Mouse (Mus musculus) kidney, embryonic 14.5 days (tissue): ENCODE measurements at regions not wholly inside any gene's neighbourhood (a gene's known extent, or its start where the extent isn't known, plus 50 kb on each side); places are given as distances from the start of the nearest gene placed in this dataset.

ENCODE experiments used
- ATAC-seq: fragments of 200-750 bp; cut with Nextera tagmentation; 2 replicates; pipeline ENCODE4 v1.8.0; 2017; ENCODE audit warnings: moderate number of reproducible peaks, mild to moderate bottlenecking, moderate TSS enrichment, moderate library complexity; ENCODE audit not compliant: low FRiP score, low TSS enrichment
- H3K27ac ChIP-seq: fragments of 300-500 bp; sonication (generic); 2 replicates; pipeline ENCODE4 v1.5.1; 2014; ENCODE audit warnings: low read depth, mild to moderate bottlenecking, low read length, moderate library complexity, mixed read lengths
- H3K27me3 ChIP-seq: fragments of 300-500 bp; sonication (generic); 2 replicates; pipeline ENCODE4 v1.6.1; 2014; ENCODE audit warnings: mild to moderate bottlenecking, low read length; ENCODE audit not compliant: control insufficient read depth, insufficient read depth
- H3K36me3 ChIP-seq: fragments of 300-500 bp; sonication (generic); 2 replicates; pipeline ENCODE4 v1.6.1; 2014; ENCODE audit warnings: low read length, mixed read lengths; ENCODE audit not compliant: control insufficient read depth, insufficient read depth
- H3K4me1 ChIP-seq: fragments of 300-500 bp; sonication (generic); 2 replicates; pipeline ENCODE4 v1.6.1; 2014; ENCODE audit warnings: low read length, mixed read lengths; ENCODE audit not compliant: control insufficient read depth, insufficient read depth
- H3K4me2 ChIP-seq: fragments of 300-500 bp; sonication (generic); replicated peaks from 2 replicates; pipeline ENCODE4 v1.6.1; 2014; ENCODE audit warnings: low read depth, mild to moderate bottlenecking, low read length
- H3K4me3 ChIP-seq: fragments of 300-500 bp; sonication (generic); 2 replicates; pipeline ENCODE4 v1.5.1; 2014; ENCODE audit warnings: mild to moderate bottlenecking, low read length
- H3K9ac ChIP-seq: fragments of 300-500 bp; sonication (generic); 2 replicates; pipeline ENCODE4 v1.6.1; 2014; ENCODE audit warnings: low read depth, mild to moderate bottlenecking, low read length, moderate library complexity
- H3K9me3 ChIP-seq: fragments of 300-500 bp; sonication (generic); 2 replicates; pipeline ENCODE4 v1.6.1; 2016; ENCODE audit warnings: low read length; ENCODE audit not compliant: control insufficient read depth
- WGBS: fragments of 180-500 bp; shearing (Covaris S2); extraction: QIAGEN DNeasy Blood & Tissue Kit; methylation state at CpG from one replicate; pipeline ENCODE4 v1.1.7; 2014; 5-methylcytosine and 5-hydroxymethylcytosine counted together

DNA sequence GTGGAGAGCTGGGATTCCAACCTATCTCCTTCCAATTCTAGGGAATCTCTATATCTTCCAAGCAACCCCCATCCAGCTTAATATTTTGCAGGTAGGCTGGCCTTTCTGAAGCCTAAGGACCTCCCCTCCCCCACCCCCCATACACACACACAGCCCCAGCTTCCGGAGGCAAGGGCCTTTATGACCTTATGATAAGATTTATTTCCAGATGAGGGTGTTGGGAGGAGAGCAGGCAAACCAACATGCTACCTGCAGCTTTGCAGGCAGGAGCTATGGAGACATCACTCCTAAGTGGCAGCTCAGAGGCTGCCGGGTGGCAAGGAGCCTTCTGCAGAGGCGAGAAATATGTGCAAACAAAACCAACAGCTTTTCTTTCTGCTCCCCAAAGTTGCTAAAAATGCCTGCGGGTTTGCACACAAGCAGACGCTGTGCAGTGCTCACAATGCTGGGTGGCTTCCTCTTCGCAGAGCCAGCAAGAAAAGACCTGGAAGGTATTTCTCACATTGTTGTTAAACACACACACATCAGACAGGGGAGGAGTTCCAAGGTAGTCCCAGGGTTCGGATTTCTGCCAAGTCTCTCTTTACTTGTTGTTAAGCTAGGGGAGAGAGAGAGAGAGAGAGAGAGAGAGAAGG is 145.2 kb upstream of the Jun start:
- peaks cover 11% of the 10 kb centered on the region; the same call in 1 of the 2 replicates for H3K4me1 ChIP-seq
- WGBS: 28% methylated on average over 7 of the region's 7 CpGs
- no peak overlapping the region for H3K27ac ChIP-seq
- peak; percentile 32; the same call in 1 of the 2 replicates for ATAC-seq
- no peak overlapping the region for H3K9ac ChIP-seq
- no peaks in the 10 kb centered on the region for H3K9me3 ChIP-seq
- H3K27me3 ChIP-seq: no peaks in the 10 kb centered on the region
- H3K4me2 ChIP-seq: no peak overlapping the region
- no peak overlapping the region for H3K4me3 ChIP-seq
- no peaks in the 10 kb centered on the region for H3K36me3 ChIP-seq

DNA sequence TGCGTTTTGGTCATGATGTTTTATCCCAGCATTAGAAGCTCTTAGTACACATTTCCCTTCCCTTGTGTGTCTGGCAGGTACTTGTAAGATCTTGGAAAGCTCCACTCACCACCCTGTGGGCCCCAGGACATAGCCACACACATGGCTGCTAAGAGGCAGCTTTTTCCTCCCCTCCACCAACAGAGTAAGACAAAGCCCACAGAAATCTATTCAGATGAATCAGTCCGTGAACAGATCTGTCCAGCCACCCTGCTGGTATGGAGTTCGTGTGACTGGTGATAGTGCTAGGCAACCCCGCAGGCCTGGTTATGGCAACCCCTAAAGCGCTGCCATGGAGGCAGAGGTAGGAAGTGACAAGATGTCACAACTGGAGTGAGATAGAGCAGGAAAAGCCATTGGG is 147.4 kb upstream of the Jun start:
- Histone ChIP-seq H3K9ac (no peak overlapping the region), H3K27me3 (no peaks in the 10 kb centered on the region), H3K27ac (no peak overlapping the region), H3K4me1 (peaks cover 11% of the 10 kb centered on the region; the same call in 1 of the 2 replicates), H3K4me2 (no peak overlapping the region), H3K36me3 (no peaks in the 10 kb centered on the region), H3K4me3 (no peak overlapping the region), H3K9me3 (no peaks in the 10 kb centered on the region)
- no peak for ATAC-seq
- WGBS: 87% methylated on average over 5 of the region's 5 CpGs

DNA sequence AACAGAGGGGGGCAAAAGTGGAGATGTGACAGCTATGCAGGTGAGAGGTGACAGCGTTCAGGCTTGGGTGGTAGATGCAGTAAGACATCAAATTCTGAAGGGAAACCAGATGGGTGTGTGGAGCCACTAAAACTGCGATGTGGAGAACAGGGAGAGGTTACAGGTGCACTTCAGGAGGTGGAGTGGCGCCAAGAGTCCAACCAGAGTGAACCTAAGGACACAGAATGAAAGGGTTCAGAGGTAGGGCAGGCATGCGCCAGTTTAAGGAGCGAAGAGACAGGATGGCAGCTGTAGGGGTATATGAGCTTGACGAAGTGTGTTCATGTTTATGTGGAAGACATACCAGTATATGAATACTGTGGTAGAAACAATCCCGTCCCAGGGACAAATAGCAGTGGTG is 148.1 kb upstream of the Jun start:
- Histone ChIP-seq H3K9ac (no peak overlapping the region), H3K4me2 (no peak overlapping the region), H3K4me1 (peaks cover 11% of the 10 kb centered on the region; the same call in 1 of the 2 replicates), H3K9me3 (no peaks in the 10 kb centered on the region), H3K4me3 (no peak overlapping the region), H3K36me3 (no peaks in the 10 kb centered on the region), H3K27ac (no peak overlapping the region), H3K27me3 (no peaks in the 10 kb centered on the region)
- 89% methylated on average over 7 of the region's 7 CpGs for WGBS
- ATAC-seq: no peak

DNA sequence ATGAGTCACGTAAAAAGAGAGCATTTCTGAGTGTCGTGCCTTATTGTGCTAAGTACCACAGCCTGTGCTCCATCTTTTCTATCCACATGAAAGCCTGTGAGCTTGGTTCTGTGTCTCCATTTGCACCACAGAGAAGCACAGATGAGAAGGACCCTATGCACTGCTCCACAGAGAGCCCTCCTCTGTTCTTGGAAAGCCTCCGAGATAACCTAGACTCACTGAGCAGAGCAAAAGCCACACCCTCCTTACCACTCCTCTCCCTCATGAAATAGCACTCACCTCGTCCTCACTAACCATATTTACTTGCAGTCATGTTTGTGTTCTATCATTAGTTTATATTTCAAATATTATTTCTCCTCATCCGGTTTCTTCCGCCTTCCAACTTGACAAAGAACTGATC is 150.5 kb upstream of the Jun start:
- H3K27ac ChIP-seq: no peak overlapping the region
- H3K4me3 ChIP-seq: no peak overlapping the region
- no peaks in the 10 kb centered on the region for H3K36me3 ChIP-seq
- H3K4me2 ChIP-seq: no peak overlapping the region
- no peaks in the 10 kb centered on the region for H3K27me3 ChIP-seq
- 0 out of 2 replicates have a peak, but pooled peaks cover 5% of the 10 kb centered on the region for H3K4me1 ChIP-seq
- H3K9ac ChIP-seq: no peak overlapping the region
- no peak for ATAC-seq
- H3K9me3 ChIP-seq: no peaks in the 10 kb centered on the region
- WGBS: 92% methylated on average over 6 of the region's 6 CpGs

DNA sequence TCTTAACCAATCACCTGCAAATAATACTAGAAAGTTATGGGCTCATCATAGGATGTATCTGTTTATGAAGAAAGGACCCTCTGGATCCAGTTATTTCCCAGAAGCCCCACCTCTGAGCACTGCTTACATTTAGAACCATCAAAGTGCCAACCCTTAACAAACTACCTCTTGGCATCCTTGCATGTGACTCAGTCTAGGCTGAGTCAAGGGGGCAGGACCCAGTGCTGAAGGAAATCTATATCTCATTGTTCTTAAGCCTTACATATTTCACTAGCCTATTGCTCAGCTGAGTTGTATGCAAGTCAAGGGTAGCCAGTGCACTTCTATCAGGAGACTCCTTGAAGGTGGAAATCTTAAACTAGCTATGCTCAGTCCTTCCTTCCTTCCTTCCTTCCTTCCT is 151.6 kb upstream of the Jun start:
- H3K9me3 ChIP-seq: no peaks in the 10 kb centered on the region
- ATAC-seq: no peak

DNA sequence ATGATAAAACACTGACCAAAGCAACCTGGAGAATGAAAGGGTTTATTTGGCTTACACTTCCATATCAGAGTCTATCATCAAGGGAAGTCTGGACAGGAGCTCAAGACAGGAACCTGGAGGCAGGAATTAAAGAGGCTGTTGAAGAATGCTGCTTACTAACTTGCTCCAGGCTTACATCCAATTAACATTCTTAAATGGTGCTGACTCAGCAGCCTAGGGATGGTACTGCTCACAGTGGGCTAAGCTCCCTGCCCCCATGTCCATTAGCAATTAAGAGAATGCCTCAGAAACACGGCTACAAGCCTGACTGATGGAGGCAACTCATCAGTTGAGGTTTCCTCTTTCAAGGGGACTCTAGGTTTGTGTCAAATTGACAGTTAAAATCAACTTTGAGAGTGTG is 153.3 kb upstream of the Jun start:
- Histone ChIP-seq H3K27me3 (no peaks in the 10 kb centered on the region), H3K36me3 (no peaks in the 10 kb centered on the region), H3K4me2 (no peak overlapping the region), H3K9ac (no peak overlapping the region), H3K9me3 (no peaks in the 10 kb centered on the region), H3K4me1 (0 out of 2 replicates have a peak, but pooled peaks cover 5% of the 10 kb centered on the region), H3K27ac (no peak overlapping the region), H3K4me3 (no peak overlapping the region)
- no peak for ATAC-seq
- 54% methylated on average over 1 of the region's 1 CpGs for WGBS

More for the DNA sequence above, 151.6 kb upstream of the Jun start:
- no peaks in the 10 kb centered on the region for H3K27me3 ChIP-seq
- no peak overlapping the region for H3K27ac ChIP-seq
- no peaks in the 10 kb centered on the region for H3K36me3 ChIP-seq
- no peak overlapping the region for H3K9ac ChIP-seq
- H3K4me3 ChIP-seq: no peak overlapping the region
- H3K4me2 ChIP-seq: no peak overlapping the region
- 0 out of 2 replicates have a peak, but pooled peaks cover 5% of the 10 kb centered on the region for H3K4me1 ChIP-seq

DNA sequence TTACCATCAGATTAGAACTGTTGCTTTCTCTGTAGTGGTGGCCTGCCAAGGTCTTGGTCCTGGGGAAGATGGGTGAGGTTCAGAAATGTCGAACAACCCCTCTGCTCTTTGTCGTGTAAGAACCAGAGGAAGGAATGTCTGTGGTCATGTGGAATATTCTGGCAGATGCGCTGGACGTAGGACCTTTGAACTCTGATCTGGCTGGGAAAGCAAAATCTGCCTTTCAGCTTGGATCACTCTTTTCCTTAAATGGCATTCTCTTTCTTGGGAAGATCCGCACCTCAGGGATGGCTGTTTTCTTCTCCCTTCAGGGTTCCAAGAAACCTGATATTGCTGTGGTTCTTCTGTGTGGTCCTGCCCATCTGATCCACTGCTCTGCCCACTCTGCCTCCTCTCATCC is 155.8 kb upstream of the Jun start:
- no peaks in the 10 kb centered on the region for H3K36me3 ChIP-seq
- no peaks in the 10 kb centered on the region for H3K9me3 ChIP-seq
- H3K4me1 ChIP-seq: no peaks in the 10 kb centered on the region
- no peak overlapping the region for H3K27ac ChIP-seq
- WGBS: 70% methylated on average over 5 of the region's 5 CpGs
- H3K4me2 ChIP-seq: no peak overlapping the region
- H3K4me3 ChIP-seq: no peak overlapping the region
- no peak overlapping the region for H3K9ac ChIP-seq
- ATAC-seq: no peak
- no peaks in the 10 kb centered on the region for H3K27me3 ChIP-seq

DNA sequence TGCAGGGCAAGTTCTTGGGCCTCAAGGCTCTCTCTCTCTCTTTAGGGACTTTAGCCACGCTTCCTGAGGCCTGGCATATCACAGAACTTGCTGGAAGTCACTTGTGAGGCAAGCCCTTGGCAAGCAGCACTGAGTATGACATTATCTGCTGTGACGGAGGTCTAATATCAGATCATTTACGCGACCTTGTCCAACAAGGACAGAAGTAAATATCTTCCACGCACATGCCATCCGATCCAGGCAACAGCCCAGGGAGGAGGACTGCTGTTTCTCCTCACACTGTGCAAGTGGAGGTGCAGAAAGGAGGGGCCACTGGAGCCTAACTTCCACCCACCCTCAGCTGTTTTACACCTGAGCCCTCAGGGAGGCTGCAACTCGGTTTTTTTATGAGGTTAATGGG is 156.8 kb upstream of the Jun start:
- no peaks in the 10 kb centered on the region for H3K9me3 ChIP-seq
- no peak overlapping the region for H3K4me3 ChIP-seq
- ATAC-seq: no peak
- no peaks in the 10 kb centered on the region for H3K4me1 ChIP-seq
- H3K9ac ChIP-seq: no peak overlapping the region
- H3K4me2 ChIP-seq: no peak overlapping the region
- WGBS: 70% methylated on average over 7 of the region's 7 CpGs
- H3K27ac ChIP-seq: no peak overlapping the region
- H3K36me3 ChIP-seq: no peaks in the 10 kb centered on the region
- H3K27me3 ChIP-seq: no peaks in the 10 kb centered on the region

DNA sequence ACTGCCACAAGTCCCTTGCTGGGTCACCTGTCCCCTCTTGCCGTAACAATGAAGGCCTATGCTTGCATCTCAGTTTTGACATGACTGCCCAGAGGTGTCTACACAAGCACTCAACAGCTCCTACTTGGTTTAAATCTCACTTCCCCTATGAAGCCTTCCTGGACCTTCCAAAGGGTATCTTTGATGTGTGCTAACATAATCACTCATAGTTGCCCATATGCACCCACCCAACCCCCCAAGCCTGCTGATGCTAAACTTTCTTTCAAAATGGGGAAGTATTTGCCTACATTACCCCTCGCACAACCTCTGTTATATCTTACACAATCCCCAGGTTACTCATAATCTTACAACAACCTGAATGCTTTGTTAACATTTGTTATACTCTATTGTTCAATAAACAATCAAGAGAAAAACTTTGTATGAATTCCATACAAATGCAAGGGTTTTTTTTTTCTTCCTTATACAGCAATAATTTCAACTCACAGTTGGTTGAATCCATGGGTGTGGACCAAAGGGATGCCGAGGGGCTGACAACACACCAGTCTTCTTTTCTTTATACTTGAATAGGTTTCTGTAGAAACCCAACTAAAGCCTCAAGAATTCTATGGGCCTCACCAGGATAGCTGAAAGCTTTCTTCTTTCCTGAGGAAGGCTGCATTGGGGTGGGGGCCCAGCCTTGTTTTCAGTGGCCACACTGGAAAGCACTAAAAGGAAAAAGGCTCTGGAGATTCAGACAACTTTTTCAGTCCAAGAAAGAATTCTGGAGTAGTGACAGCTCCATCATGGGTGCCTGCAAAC is 157.5 kb upstream of the Jun start:
- Histone ChIP-seq H3K27me3 (no peaks in the 10 kb centered on the region), H3K9ac (no peak overlapping the region), H3K36me3 (no peaks in the 10 kb centered on the region), H3K9me3 (no peaks in the 10 kb centered on the region), H3K4me2 (no peak overlapping the region), H3K4me3 (no peak overlapping the region), H3K27ac (no peak overlapping the region), H3K4me1 (no peaks in the 10 kb centered on the region)
- 88% methylated on average over 3 of the region's 3 CpGs for WGBS
- ATAC-seq: no peak
